13 mouse cellular contexts compared by ENCODE assay signal in genomic region chr8:88948981-88949380, GRCm38 (mm10).
DNase-seq lines count a peak whose midpoint lies in the region; ATAC-seq and TF ChIP-seq lines count a peak whose summit lies in the region.
"Had no signal": no experiment of that assay in that cellular context is flagged by ENCODE, and none has a peak within 500 bp of the region (broad histone marks: within the 10 kb centered on the region; RNA-seq: fewer than 3 reads in every experiment).

No protein-coding gene starts in this region.

- H3K9ac ChIP-seq in stomach, postnatal 0 days (ENCODE audit: low read length): no peak overlapping the region
- H3K9ac ChIP-seq: forebrain, embryonic 13.5 days; lung, embryonic 14.5 days had no signal

- peak; percentile 1 for DNase-seq in heart, adult 8-10 months (ENCODE audit: low spot score)
- DNase-seq in heart, embryonic 10.5 days (ENCODE audit: low spot score): no peak
- DNase-seq in layer of hippocampus, postnatal 10 days (ENCODE audit: low spot score in 2 of 2): peak; percentile 11 to 20
- no peak for DNase-seq in layer of hippocampus, postnatal 25 days (ENCODE audit: extremely low spot score in 1 of 2, low spot score in 1 of 2)
- peak; percentile 26 for DNase-seq in ZHBTc4 (ENCODE audit: low read depth, low spot score)
- DNase-seq in gastrocnemius, postnatal 25 days: peak; percentile 41
- no peak for DNase-seq in stomach, postnatal 0 days (ENCODE audit: low spot score)
- DNase-seq: adrenal gland, postnatal 10 days; lung, embryonic 14.5 days; thymus, adult 2 months had no signal

- H3K9me3 ChIP-seq in heart, embryonic 10.5 days: no peaks in the 10 kb centered on the region
- no peaks in the 10 kb centered on the region for H3K9me3 ChIP-seq in stomach, postnatal 0 days (ENCODE audit: control insufficient read depth, low read length)
- H3K9me3 ChIP-seq: forebrain, embryonic 13.5 days; hindbrain, embryonic 10.5 days had no signal

- WGBS in heart, embryonic 10.5 days: 82% methylated on average over 16 of the region's 16 CpGs
- WGBS in stomach, postnatal 0 days: 82% methylated on average over 16 of the region's 16 CpGs

- no peak for TF ChIP-seq EP300 in stomach, postnatal 0 days (optimal IDR thresholded peaks at IDR 0.05)

- no peak overlapping the region for H3K27ac ChIP-seq in heart, embryonic 10.5 days
- H3K27ac ChIP-seq in stomach, postnatal 0 days (replicated peaks): no peak overlapping the region
- H3K27ac ChIP-seq: forebrain, embryonic 13.5 days; hindbrain, embryonic 10.5 days had no signal

- no peaks in the 10 kb centered on the region for H3K36me3 ChIP-seq in heart, embryonic 10.5 days
- no peaks in the 10 kb centered on the region for H3K36me3 ChIP-seq in stomach, postnatal 0 days (ENCODE audit: control insufficient read depth, insufficient read depth, low read length)
- H3K36me3 ChIP-seq: hindbrain, embryonic 10.5 days had no signal

- H3K4me1 ChIP-seq in heart, embryonic 10.5 days: 0 out of 2 replicates have a peak, but pooled peaks cover 14% of the 10 kb centered on the region
- no peaks in the 10 kb centered on the region for H3K4me1 ChIP-seq in stomach, postnatal 0 days (replicated peaks; ENCODE audit: control insufficient read depth, insufficient read depth)
- H3K4me1 ChIP-seq: forebrain, embryonic 13.5 days; hindbrain, embryonic 10.5 days had no signal

- H3K27me3 ChIP-seq in heart, embryonic 10.5 days (ENCODE audit: insufficient read depth, poor library complexity, severe bottlenecking): 0 out of 2 replicates have a peak, but pooled peaks cover 5% of the 10 kb centered on the region
- H3K27me3 ChIP-seq in stomach, postnatal 0 days (ENCODE audit: control insufficient read depth, insufficient read depth, low read length): no peaks in the 10 kb centered on the region
- H3K27me3 ChIP-seq: forebrain, embryonic 13.5 days had no signal

- no peak overlapping the region for H3K4me2 ChIP-seq in stomach, postnatal 0 days (replicated peaks; ENCODE audit: low read depth)
- H3K4me2 ChIP-seq: forebrain, embryonic 13.5 days; lung, embryonic 14.5 days had no signal

- TF ChIP-seq CTCF in stomach, postnatal 0 days (IDR thresholded peaks at IDR 0.05; ENCODE audit: low read depth): no peak

- no peak for ATAC-seq in stomach, postnatal 0 days (ENCODE audit: low FRiP score, low TSS enrichment)
- ATAC-seq: forebrain, embryonic 13.5 days; midbrain, embryonic 16.5 days had no signal

- no peak overlapping the region for H3K4me3 ChIP-seq in heart, embryonic 10.5 days
- H3K4me3 ChIP-seq in stomach, postnatal 0 days (ENCODE audit: low read depth, low read length): no peak overlapping the region
- H3K4me3 ChIP-seq: forebrain, embryonic 13.5 days; hindbrain, embryonic 10.5 days had no signal

Comparison
In these comparisons a context has a peak if more than half of its experiments do, and no peak if none do; other contexts are left out.
1. DNase-seq: peak in heart, adult 8-10 months (single experiment), layer of hippocampus, postnatal 10 days (2 of 2), ZHBTc4 (single experiment) and gastrocnemius, postnatal 25 days (single experiment); none in heart, embryonic 10.5 days (single experiment), layer of hippocampus, postnatal 25 days (0 of 2) and stomach, postnatal 0 days (single experiment).